Mouse (Mus musculus): ENCODE measurements around the gene Disp1. TPM values are rescaled to one million over a fixed set of nuclear protein-coding genes. Genes with fewer than 3 reads are reported as not detected.

The Disp1 gene
- total and polyA plus RNA-seq, 3 experiments: 3.4 to 11.3 (median 5.9) TPM

DNA sequence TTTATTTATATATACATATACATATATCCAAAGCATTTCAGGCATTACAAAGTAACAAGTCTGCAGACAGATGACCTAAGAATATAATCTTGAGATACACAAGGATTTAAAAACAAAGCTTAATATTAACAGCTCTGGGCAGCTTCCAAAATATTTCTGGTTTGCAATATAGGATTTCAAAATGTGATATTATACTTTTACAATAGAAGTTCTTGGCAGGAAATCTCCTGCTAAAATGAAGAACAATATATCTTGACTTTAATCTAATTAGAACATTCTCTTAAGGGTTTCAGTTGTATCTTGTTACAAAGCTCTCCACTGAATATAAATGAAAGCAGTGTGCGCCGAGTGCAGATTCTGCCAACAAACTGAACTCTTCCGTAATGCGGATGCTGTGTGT lies 68.0 kb downstream of the Disp1 start:
- H3K27ac ChIP-seq (ENCODE audit: insufficient read depth, low read depth): no peak overlapping the region
- no peaks in the 10 kb centered on the region for H3K79me2 ChIP-seq (replicated peaks; ENCODE audit: control insufficient read depth, extremely low read depth, insufficient read depth, poor library complexity, severe bottlenecking)
- no peaks in the 10 kb centered on the region for H3K27me3 ChIP-seq (replicated peaks)
- no peak for TF ChIP-seq UBTF (IDR thresholded peaks at IDR 0.05; ENCODE audit: low read depth, low read length)
- no peak for TF ChIP-seq POLR2AphosphoS2 (IDR thresholded peaks at IDR 0.05; ENCODE audit: low read depth, low read length)
- no peak for TF ChIP-seq ZMIZ1 (IDR thresholded peaks at IDR 0.05; ENCODE audit: low read depth, low read length)
- TF ChIP-seq KAT2A (IDR thresholded peaks at IDR 0.05; ENCODE audit: insufficient replicate concordance, low read length): no peak
- no peak for TF ChIP-seq SMC3 (IDR thresholded peaks at IDR 0.05; ENCODE audit: low read depth, low read length)
- TF ChIP-seq EP300 (IDR thresholded peaks at IDR 0.05; ENCODE audit: low read length): no peak
- no peak for TF ChIP-seq E2F4 (IDR thresholded peaks at IDR 0.05; ENCODE audit: insufficient replicate concordance, low read depth, low read length)
- no peak for TF ChIP-seq USF2 (conservative IDR thresholded peaks at IDR 0.05; ENCODE audit: low read depth, low read length)
- no peak for TF ChIP-seq HCFC1 (IDR thresholded peaks at IDR 0.05; ENCODE audit: low read depth, low read length)
- no peak for TF ChIP-seq CHD1 (IDR thresholded peaks at IDR 0.05; ENCODE audit: low read depth, low read length)
- no peak for TF ChIP-seq ETS1 (conservative IDR thresholded peaks at IDR 0.05; ENCODE audit: low read depth, low read length)
- no peak for TF ChIP-seq TCF12 (IDR thresholded peaks at IDR 0.05; ENCODE audit: low read depth, low read length)
- no peak for TF ChIP-seq ELF1 (IDR thresholded peaks at IDR 0.05; ENCODE audit: low read depth, low read length)
- TF ChIP-seq MAFK (IDR thresholded peaks at IDR 0.05; ENCODE audit: insufficient replicate concordance, low read length): no peak
- no peak for TF ChIP-seq CTCF (conservative IDR thresholded peaks at IDR 0.05 in 1 of 2, IDR thresholded peaks at IDR 0.05 in 1 of 2; ENCODE audit: low read depth in 2 of 2, low read length in 2 of 2)
- TF ChIP-seq JUN (IDR thresholded peaks at IDR 0.05; ENCODE audit: insufficient read depth, low read depth, low read length): no peak
- in situ Hi-C loops (cut with MboI; ENCODE audit: low pct_ligation_motif_present, low pct_unique_long_range_greater_than_20kb, low sequenced_read_pairs): no loop called here
- H3K9ac ChIP-seq (ENCODE audit: insufficient read depth, low read depth): no peak overlapping the region
- dilution Hi-C loops (cut with MboI; ENCODE audit: extremely low pct_ligation_motif_present, extremely low pct_unique_long_range_greater_than_20kb, low sequenced_read_pairs): no loop called here
- H3K4me3 ChIP-seq (replicated peaks in 1 of 3; ENCODE audit: low read depth in 2 of 3, low read length in 2 of 3, poor library complexity in 1 of 3): no peak overlapping the region
- H3K4me1 ChIP-seq (ENCODE audit: control insufficient read depth in 1 of 2, insufficient read depth in 2 of 2): peaks cover 0 to 23% of the 10 kb centered on the region in 2 experiments; a peak in 2 of 4 replicates
- H3K9me3 ChIP-seq (replicated peaks; ENCODE audit: low read length): peaks cover 7% of the 10 kb centered on the region
- H3K4me2 ChIP-seq (ENCODE audit: insufficient read depth, low read depth, poor library complexity, severe bottlenecking): no peak overlapping the region
- no peak for DNase-seq (ENCODE audit: extremely low read depth)
- H3K36me3 ChIP-seq (replicated peaks in 1 of 2; ENCODE audit: control insufficient read depth in 1 of 2, insufficient read depth in 1 of 2, low read length in 1 of 2): peaks cover 0 to 24% of the 10 kb centered on the region in 2 experiments

DNA sequence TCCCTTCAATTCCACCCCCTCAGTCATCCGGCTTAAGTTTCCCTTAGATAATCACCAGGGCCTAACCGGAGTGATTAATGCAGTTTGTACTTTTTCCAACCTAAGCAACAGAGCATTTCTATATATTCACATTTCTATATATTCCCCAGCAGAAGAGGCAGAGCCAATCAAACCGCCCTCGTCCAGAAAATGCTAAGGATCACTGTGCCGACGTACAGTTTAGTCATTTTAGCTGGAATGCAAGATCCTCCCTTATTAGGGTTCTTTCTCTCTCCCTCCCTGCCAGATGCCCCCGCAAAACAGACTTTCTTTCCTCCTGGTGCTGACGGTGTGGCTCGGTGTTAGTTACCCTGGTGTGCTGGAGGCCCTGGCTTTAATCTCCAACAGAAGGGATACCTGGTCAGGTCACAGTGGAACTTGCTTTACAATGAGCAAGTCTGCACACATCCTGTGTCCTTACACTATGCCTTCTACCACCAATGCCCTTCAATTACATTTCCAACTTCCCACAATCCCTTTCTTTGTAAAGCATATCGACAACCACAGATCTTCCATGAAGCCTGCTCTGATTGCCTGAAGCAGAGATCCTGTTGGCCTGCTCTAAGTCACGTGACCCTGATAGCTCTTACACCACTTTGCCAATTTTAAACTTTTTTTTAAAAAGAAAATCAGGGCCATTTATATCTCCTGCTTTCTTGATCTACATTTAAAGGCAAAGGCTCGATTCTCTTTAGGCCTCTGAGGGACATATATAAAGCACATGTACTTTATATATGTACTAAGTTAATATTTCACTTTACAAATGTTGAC lies 69.6 kb downstream of the Disp1 start:
- no peaks in the 10 kb centered on the region for H3K27me3 ChIP-seq (replicated peaks)
- H3K4me2 ChIP-seq (ENCODE audit: insufficient read depth, low read depth, poor library complexity, severe bottlenecking): no peak overlapping the region
- H3K9ac ChIP-seq (ENCODE audit: insufficient read depth, low read depth): no peak overlapping the region
- H3K36me3 ChIP-seq (replicated peaks in 1 of 2; ENCODE audit: control insufficient read depth in 1 of 2, insufficient read depth in 1 of 2, low read length in 1 of 2): peaks cover 0 to 12% of the 10 kb centered on the region in 2 experiments
- dilution Hi-C loops (cut with MboI; ENCODE audit: extremely low pct_ligation_motif_present, extremely low pct_unique_long_range_greater_than_20kb, low sequenced_read_pairs): no loop called here
- DNase-seq (ENCODE audit: extremely low read depth): no peak
- 0 out of 2 replicates have a peak, but pooled peaks cover 2% of the 10 kb centered on the region for H3K79me2 ChIP-seq (replicated peaks; ENCODE audit: control insufficient read depth, extremely low read depth, insufficient read depth, poor library complexity, severe bottlenecking)
- no peak overlapping the region for H3K4me3 ChIP-seq (replicated peaks in 1 of 3; ENCODE audit: low read depth in 2 of 3, low read length in 2 of 3, poor library complexity in 1 of 3)
- in situ Hi-C loops (cut with MboI; ENCODE audit: low pct_ligation_motif_present, low pct_unique_long_range_greater_than_20kb, low sequenced_read_pairs): no loop called here
- H3K9me3 ChIP-seq (replicated peaks; ENCODE audit: low read length): no peaks in the 10 kb centered on the region
- no peak for TF ChIP-seq IRF4 (IDR thresholded peaks at IDR 0.05; ENCODE audit: low read depth, low read length)
- TF ChIP-seq NRF1 (IDR thresholded peaks at IDR 0.05; ENCODE audit: low read depth, low read length): no peak
- no peak for TF ChIP-seq HCFC1 (IDR thresholded peaks at IDR 0.05; ENCODE audit: low read depth, low read length)
- no peak for TF ChIP-seq MEF2A (IDR thresholded peaks at IDR 0.05; ENCODE audit: borderline replicate concordance, low read depth, low read length)
- no peak for TF ChIP-seq PAX5 (IDR thresholded peaks at IDR 0.05; ENCODE audit: low read length)
- TF ChIP-seq ZNF384 (IDR thresholded peaks at IDR 0.05; ENCODE audit: low read depth, low read length): no peak
- TF ChIP-seq KAT2A (IDR thresholded peaks at IDR 0.05; ENCODE audit: insufficient replicate concordance, low read length): no peak
- no peak for TF ChIP-seq MYC (IDR thresholded peaks at IDR 0.05; ENCODE audit: low read depth, low read length)
- TF ChIP-seq E2F4 (IDR thresholded peaks at IDR 0.05; ENCODE audit: insufficient replicate concordance, low read depth, low read length): no peak
- TF ChIP-seq ELF1 (IDR thresholded peaks at IDR 0.05; ENCODE audit: low read depth, low read length): no peak
- no peak for TF ChIP-seq USF2 (conservative IDR thresholded peaks at IDR 0.05; ENCODE audit: low read depth, low read length)
- peaks cover 0 to 23% of the 10 kb centered on the region in 2 experiments; a peak in 2 of 4 replicates for H3K4me1 ChIP-seq (ENCODE audit: control insufficient read depth in 1 of 2, insufficient read depth in 2 of 2)
- H3K27ac ChIP-seq (ENCODE audit: insufficient read depth, low read depth): no peak overlapping the region
